Comparison of ENCODE assay signal across 10 mouse cellular contexts in the genomic region with DNA sequence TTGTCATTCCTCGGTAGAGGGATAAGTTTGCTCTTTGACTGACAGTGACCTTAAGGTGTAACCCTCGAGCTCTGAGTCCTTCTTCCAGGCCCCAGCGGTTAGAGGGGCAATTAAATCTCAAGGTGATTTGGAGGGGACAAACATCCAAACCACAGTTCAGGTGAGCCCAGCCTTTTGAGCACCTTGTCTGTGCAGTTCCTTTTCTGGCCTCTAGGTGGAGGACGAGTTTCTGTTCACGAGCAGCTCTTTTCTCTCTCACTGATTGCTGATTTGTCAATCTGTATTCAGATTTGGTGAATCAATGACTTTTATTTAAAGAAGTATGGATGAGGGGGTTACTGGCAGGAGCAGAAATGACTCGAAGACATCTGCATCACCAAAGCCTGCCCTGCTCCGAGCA.
A peak's percentile ranks its signal among the peaks of the same experiment; 100 is the strongest.
DNase-seq lines count a peak whose midpoint lies in the region; ATAC-seq and TF ChIP-seq lines count a peak whose summit lies in the region.
"Had no signal": no experiment of that assay in that cellular context is flagged by ENCODE, and none has a peak within 500 bp of the region (broad histone marks: within the 10 kb centered on the region; RNA-seq: fewer than 3 reads in every experiment).

No protein-coding gene starts in this region.

- peak; percentile 61 for DNase-seq in forebrain, embryonic 11.5 days (ENCODE audit: low spot score)
- no peak for DNase-seq in liver, embryonic 14.5 days (ENCODE audit: low read depth in 3 of 3, low spot score in 3 of 3)
- no peak for DNase-seq in liver, embryonic 11.5 days (ENCODE audit: low spot score)
- peak; percentile 52 for DNase-seq in brain, adult 2 months (ENCODE audit: low read depth, low spot score)
- peak; percentile 40 for DNase-seq in forelimb bud, embryonic 11.5 days (ENCODE audit: low read depth, low spot score)
- no peak for DNase-seq in ovary, postnatal 10 days (ENCODE audit: low spot score)

- H3K9ac ChIP-seq in forebrain, embryonic 11.5 days (ENCODE audit: low read length): no peak overlapping the region
- no peak overlapping the region for H3K9ac ChIP-seq in forebrain, embryonic 12.5 days
- H3K9ac ChIP-seq in liver, embryonic 14.5 days (replicated peaks): no peak overlapping the region
- no peak overlapping the region for H3K9ac ChIP-seq in liver, embryonic 11.5 days (ENCODE audit: low read depth, low read length)
- H3K9ac ChIP-seq: hindbrain, embryonic 15.5 days had no signal

- TF ChIP-seq EP300 in liver, embryonic 14.5 days (IDR thresholded peaks at IDR 0.05; ENCODE audit: low read depth): no peak

- 35% methylated on average over 7 of the region's 7 CpGs for WGBS in forebrain, embryonic 11.5 days
- 31% methylated on average over 7 of the region's 7 CpGs for WGBS in forebrain, embryonic 12.5 days
- WGBS in liver, embryonic 14.5 days (ENCODE audit: insufficient replicate concordance): 40% methylated on average over 7 of the region's 7 CpGs
- WGBS in liver, embryonic 11.5 days: 43% methylated on average over 7 of the region's 7 CpGs

- no peak for ATAC-seq in forebrain, embryonic 11.5 days (replicated peaks; ENCODE audit: low FRiP score)
- no peak for ATAC-seq in forebrain, embryonic 12.5 days (ENCODE audit: low FRiP score)
- no peak for ATAC-seq in liver, embryonic 14.5 days (ENCODE audit: insufficient read depth)
- no peak for ATAC-seq in liver, embryonic 11.5 days (replicated peaks; ENCODE audit: low FRiP score)
- peak; percentile 58; the same call in 1 of the 2 replicates for ATAC-seq in megakaryocyte progenitor cell, adult 5-6 weeks (replicated peaks; ENCODE audit: poor library complexity)

- no peaks in the 10 kb centered on the region; the same call in 1 of the 2 replicates for H3K4me1 ChIP-seq in forebrain, embryonic 11.5 days (replicated peaks; ENCODE audit: control insufficient read depth, insufficient read depth, low read length)
- peaks cover 6% of the 10 kb centered on the region; the same call in 1 of the 2 replicates for H3K4me1 ChIP-seq in forebrain, embryonic 12.5 days
- H3K4me1 ChIP-seq in liver, embryonic 14.5 days (replicated peaks; ENCODE audit: control insufficient read depth in 2 of 2, insufficient read depth in 2 of 2, low read length in 1 of 2): no peaks in the 10 kb centered on the region
- no peaks in the 10 kb centered on the region for H3K4me1 ChIP-seq in liver, embryonic 11.5 days (replicated peaks; ENCODE audit: control insufficient read depth, insufficient read depth, low read length)

- no peak overlapping the region for H3K4me3 ChIP-seq in forebrain, embryonic 11.5 days (ENCODE audit: low read depth, low read length)
- H3K4me3 ChIP-seq in forebrain, embryonic 12.5 days (replicated peaks): no peak overlapping the region
- no peak overlapping the region for H3K4me3 ChIP-seq in liver, embryonic 14.5 days (ENCODE audit: insufficient read depth in 1 of 2, low read depth in 2 of 2, low read length in 2 of 2)
- no peak overlapping the region for H3K4me3 ChIP-seq in liver, embryonic 11.5 days (ENCODE audit: low read depth, low read length)
- H3K4me3 ChIP-seq: hindbrain, embryonic 15.5 days; myocyte had no signal

- no peaks in the 10 kb centered on the region for H3K27me3 ChIP-seq in forebrain, embryonic 11.5 days (ENCODE audit: control insufficient read depth, insufficient read depth, low read length)
- H3K27me3 ChIP-seq in forebrain, embryonic 12.5 days: no peaks in the 10 kb centered on the region
- H3K27me3 ChIP-seq in liver, embryonic 14.5 days (ENCODE audit: control insufficient read depth, insufficient read depth, low read length): no peaks in the 10 kb centered on the region
- no peaks in the 10 kb centered on the region for H3K27me3 ChIP-seq in liver, embryonic 11.5 days (replicated peaks; ENCODE audit: control insufficient read depth, insufficient read depth, low read length)
- H3K27me3 ChIP-seq: hindbrain, embryonic 15.5 days had no signal

- no peak overlapping the region for H3K4me2 ChIP-seq in forebrain, embryonic 11.5 days (ENCODE audit: low read depth, low read length, severe bottlenecking)
- H3K4me2 ChIP-seq in forebrain, embryonic 12.5 days: no peak overlapping the region
- H3K4me2 ChIP-seq in liver, embryonic 14.5 days (ENCODE audit: low read depth): no peak overlapping the region
- no peak overlapping the region for H3K4me2 ChIP-seq in liver, embryonic 11.5 days
- H3K4me2 ChIP-seq: hindbrain, embryonic 15.5 days had no signal

- TF ChIP-seq CTCF in liver, embryonic 14.5 days (IDR thresholded peaks at IDR 0.05; ENCODE audit: low read depth): peak; percentile 72

- no peak overlapping the region for H3K27ac ChIP-seq in forebrain, embryonic 11.5 days (ENCODE audit: low read depth, low read length)
- H3K27ac ChIP-seq in forebrain, embryonic 12.5 days: no peak overlapping the region
- H3K27ac ChIP-seq in liver, embryonic 14.5 days: no peak overlapping the region
- no peak overlapping the region for H3K27ac ChIP-seq in liver, embryonic 11.5 days (ENCODE audit: low read depth, low read length)
- H3K27ac ChIP-seq: hindbrain, embryonic 15.5 days had no signal

- H3K9me3 ChIP-seq in forebrain, embryonic 11.5 days (ENCODE audit: control insufficient read depth, low read length): no peaks in the 10 kb centered on the region
- no peaks in the 10 kb centered on the region for H3K9me3 ChIP-seq in forebrain, embryonic 12.5 days
- H3K9me3 ChIP-seq in liver, embryonic 14.5 days (ENCODE audit: control insufficient read depth, low read length): no peaks in the 10 kb centered on the region
- H3K9me3 ChIP-seq in liver, embryonic 11.5 days (ENCODE audit: control insufficient read depth, low read length): no peaks in the 10 kb centered on the region
- H3K9me3 ChIP-seq: hindbrain, embryonic 15.5 days had no signal

- no peaks in the 10 kb centered on the region for H3K36me3 ChIP-seq in forebrain, embryonic 11.5 days (ENCODE audit: control insufficient read depth, insufficient read depth, low read length)
- H3K36me3 ChIP-seq in forebrain, embryonic 12.5 days (replicated peaks): no peaks in the 10 kb centered on the region
- no peaks in the 10 kb centered on the region for H3K36me3 ChIP-seq in liver, embryonic 14.5 days (replicated peaks; ENCODE audit: control insufficient read depth, insufficient read depth, low read depth)
- no peaks in the 10 kb centered on the region for H3K36me3 ChIP-seq in liver, embryonic 11.5 days (ENCODE audit: control insufficient read depth, insufficient read depth, low read length)
- H3K36me3 ChIP-seq: hindbrain, embryonic 15.5 days had no signal

Comparison
In these comparisons a context has a peak if more than half of its experiments do, and no peak if none do; other contexts are left out.
1. DNase-seq: peak in forebrain, embryonic 11.5 days (single experiment), brain, adult 2 months (single experiment) and forelimb bud, embryonic 11.5 days (single experiment); none in liver, embryonic 14.5 days (0 of 3), liver, embryonic 11.5 days (single experiment) and ovary, postnatal 10 days (single experiment).